Mouse (Mus musculus) lung, adult 2 months (tissue): ENCODE results near the gene Btd.

Experiments
- CTCF ChIP-seq: fragments of 200-500 bp; IDR thresholded peaks from 2 replicates; pipeline ENCODE4 v1.5.1; 2011; ENCODE audit warnings: mild to moderate bottlenecking, low read length, control low read depth; ENCODE audit not compliant: insufficient read depth
- POLR2A ChIP-seq: fragments of 200-500 bp; IDR thresholded peaks from 2 replicates; pipeline ENCODE4 v1.6.1; 2011; ENCODE audit warnings: low read depth, mild to moderate bottlenecking, control low read depth, low read length, borderline replicate concordance; ENCODE audit errors: extremely low read depth

- TF ChIP-seq POLR2A (no peak), CTCF (no peak)
These were observed 11.8 kb downstream of the Btd start for GRCm38 (mm10) chr14:31652624-31653023.
